Mouse (Mus musculus): ENCODE measurements around the gene Atp6ap1. TPM values are rescaled to one million over a fixed set of nuclear protein-coding genes. Genes with fewer than 3 reads are reported as not detected.

Gene Atp6ap1
- total and polyA plus RNA-seq, 2 experiments from 2014 or later = 308 to 317 TPM

GRCm38 (mm10) chrX:74269736-74270061 is 27.2 kb upstream of the Atp6ap1 start:
- peak overlapping the region; percentile 91 for H3K27ac ChIP-seq
- H3K4me1 ChIP-seq (ENCODE audit: insufficient read depth, low read length) = no peaks in the 10 kb centered on the region
- WGBS = 24% methylated on average over 3 of the region's 3 CpGs
- DNase-seq (ENCODE audit: low spot score) (no peak), ATAC-seq (peak; percentile 56)
- H3K9me3 ChIP-seq (ENCODE audit: low read length) = no peaks in the 10 kb centered on the region
- no peaks in the 10 kb centered on the region for H3K36me3 ChIP-seq (ENCODE audit: insufficient read depth, low read length)
- no peaks in the 10 kb centered on the region for H3K27me3 ChIP-seq (ENCODE audit: insufficient read depth, low read length)
- H3K4me3 ChIP-seq (ENCODE audit: low read length) = peak overlapping the region; percentile 53
- no peak for TF ChIP-seq CTCF (IDR thresholded peaks at IDR 0.05; ENCODE audit: low read depth)
- peak overlapping the region; percentile 50; the same call in 1 of the 2 replicates for H3K9ac ChIP-seq (replicated peaks; ENCODE audit: low read length)
- peak overlapping the region; percentile 56 for H3K4me2 ChIP-seq (ENCODE audit: low read depth, low read length)

- peak within 1 kb of the TSS; percentile 57 for H3K4me2 ChIP-seq (ENCODE audit: low read depth, low read length)
- peak; percentile 54 for TF ChIP-seq CTCF (IDR thresholded peaks at IDR 0.05; ENCODE audit: low read depth)
- DNase-seq (ENCODE audit: low spot score) (peak; percentile 95), ATAC-seq (peak; percentile 95)
- 31% methylated on average over 42 of the region's 42 CpGs for WGBS
- no peaks in the 10 kb centered on the region for H3K27me3 ChIP-seq (ENCODE audit: insufficient read depth, low read length)
- peak within 1 kb of the TSS; percentile 63 for H3K9ac ChIP-seq (replicated peaks; ENCODE audit: low read length)
- H3K36me3 ChIP-seq (ENCODE audit: insufficient read depth, low read length) = no peaks in the 10 kb centered on the region
- peak within 1 kb of the TSS; percentile 91 for H3K27ac ChIP-seq
- H3K4me3 ChIP-seq (ENCODE audit: low read length) = peak within 1 kb of the TSS; percentile 53
- no peaks in the 10 kb centered on the region for H3K9me3 ChIP-seq (ENCODE audit: low read length)
- H3K4me1 ChIP-seq (ENCODE audit: insufficient read depth, low read length) = no peaks in the 10 kb centered on the region
Observed at GRCm38 (mm10) chrX:74270062-74270901, 26.6 kb upstream of the Atp6ap1 start, which contains the start of gene Rpl10. Rpl10 (plus strand) TSS chrX:74270812.

GRCm38 (mm10) chrX:74270902-74271551 is 25.9 kb upstream of the Atp6ap1 start:
- TF ChIP-seq CTCF (IDR thresholded peaks at IDR 0.05; ENCODE audit: low read depth) = no peak
- no peaks in the 10 kb centered on the region for H3K4me1 ChIP-seq (ENCODE audit: insufficient read depth, low read length)
- H3K36me3 ChIP-seq (ENCODE audit: insufficient read depth, low read length) = no peaks in the 10 kb centered on the region
- H3K9ac ChIP-seq (replicated peaks; ENCODE audit: low read length) = peak overlapping the region; percentile 63
- peak overlapping the region; percentile 53 for H3K4me3 ChIP-seq (ENCODE audit: low read length)
- peak overlapping the region; percentile 66 for H3K27ac ChIP-seq
- H3K9me3 ChIP-seq (ENCODE audit: low read length) = no peaks in the 10 kb centered on the region
- peak; percentile 61 for DNase-seq (ENCODE audit: low spot score)
- H3K27me3 ChIP-seq (ENCODE audit: insufficient read depth, low read length) = no peaks in the 10 kb centered on the region
- no peak for ATAC-seq
- 32% methylated on average over 27 of the region's 27 CpGs for WGBS
- H3K4me2 ChIP-seq (ENCODE audit: low read depth, low read length) = peak overlapping the region; percentile 57

GRCm38 (mm10) chrX:74273422-74274322 is 23.2 kb upstream of the Atp6ap1 start:
- Histone ChIP-seq H3K27me3 (ENCODE audit: insufficient read depth, low read length) (no peaks in the 10 kb centered on the region), H3K4me1 (ENCODE audit: insufficient read depth, low read length) (no peaks in the 10 kb centered on the region), H3K9ac (replicated peaks; ENCODE audit: low read length) (no peak overlapping the region), H3K36me3 (ENCODE audit: insufficient read depth, low read length) (no peaks in the 10 kb centered on the region), H3K4me2 (ENCODE audit: low read depth, low read length) (no peak overlapping the region), H3K9me3 (ENCODE audit: low read length) (no peaks in the 10 kb centered on the region), H3K27ac (no peak overlapping the region), H3K4me3 (ENCODE audit: low read length) (no peak overlapping the region)
- 37% methylated on average over 10 of the region's 10 CpGs for WGBS
- DNase-seq (ENCODE audit: low spot score) (no peak), ATAC-seq (no peak)
- no peak for TF ChIP-seq CTCF (IDR thresholded peaks at IDR 0.05; ENCODE audit: low read depth)

- Histone ChIP-seq H3K4me2 (ENCODE audit: low read depth, low read length) (no peak overlapping the region), H3K36me3 (ENCODE audit: insufficient read depth, low read length) (no peaks in the 10 kb centered on the region), H3K27ac (no peak overlapping the region), H3K9me3 (ENCODE audit: low read length) (no peaks in the 10 kb centered on the region), H3K4me3 (ENCODE audit: low read length) (no peak overlapping the region), H3K4me1 (ENCODE audit: insufficient read depth, low read length) (no peaks in the 10 kb centered on the region), H3K27me3 (ENCODE audit: insufficient read depth, low read length) (no peaks in the 10 kb centered on the region), H3K9ac (replicated peaks; ENCODE audit: low read length) (no peak overlapping the region)
- no peak for TF ChIP-seq CTCF (IDR thresholded peaks at IDR 0.05; ENCODE audit: low read depth)
- no peak for ATAC-seq
- 72% methylated on average over 8 of the region's 8 CpGs for WGBS
- DNase-seq (ENCODE audit: low spot score) = no peak
Observed at GRCm38 (mm10) chrX:74277916-74278315, 19.0 kb upstream of the Atp6ap1 start.

- Histone ChIP-seq H3K9ac (replicated peaks; ENCODE audit: low read length) (peak overlapping the region; percentile 70; the same call in 1 of the 2 replicates), H3K4me3 (ENCODE audit: low read length) (peak overlapping the region; percentile 49), H3K27me3 (ENCODE audit: insufficient read depth, low read length) (no peaks in the 10 kb centered on the region), H3K4me2 (ENCODE audit: low read depth, low read length) (peak overlapping the region; percentile 62), H3K4me1 (ENCODE audit: insufficient read depth, low read length) (0 out of 2 replicates have a peak, but pooled peaks cover 3% of the 10 kb centered on the region), H3K9me3 (ENCODE audit: low read length) (no peaks in the 10 kb centered on the region), H3K36me3 (ENCODE audit: insufficient read depth, low read length) (no peaks in the 10 kb centered on the region), H3K27ac (peak overlapping the region; percentile 86)
- TF ChIP-seq CTCF (IDR thresholded peaks at IDR 0.05; ENCODE audit: low read depth) = no peak
- ATAC-seq (no peak; the same call in 1 of the 2 replicates), DNase-seq (ENCODE audit: low spot score) (no peak)
- 18% methylated on average over 14 of the region's 14 CpGs for WGBS
Observed at GRCm38 (mm10) chrX:74281041-74281731, 15.7 kb upstream of the Atp6ap1 start.
